Mouse (Mus musculus): Measurements from ENCODE around the gene Mettl7a1.
"Not testable (repeated sequence)": the region's sequence is repeated elsewhere in the genome, so short reads cannot be mapped to it uniquely, and the experiment has no call there.

Gene Mettl7a1

GRCm38 (mm10) chr15:100346761-100347160 is 42.8 kb downstream of the Mettl7a1 start:
- DNase-seq = no peak

DNA sequence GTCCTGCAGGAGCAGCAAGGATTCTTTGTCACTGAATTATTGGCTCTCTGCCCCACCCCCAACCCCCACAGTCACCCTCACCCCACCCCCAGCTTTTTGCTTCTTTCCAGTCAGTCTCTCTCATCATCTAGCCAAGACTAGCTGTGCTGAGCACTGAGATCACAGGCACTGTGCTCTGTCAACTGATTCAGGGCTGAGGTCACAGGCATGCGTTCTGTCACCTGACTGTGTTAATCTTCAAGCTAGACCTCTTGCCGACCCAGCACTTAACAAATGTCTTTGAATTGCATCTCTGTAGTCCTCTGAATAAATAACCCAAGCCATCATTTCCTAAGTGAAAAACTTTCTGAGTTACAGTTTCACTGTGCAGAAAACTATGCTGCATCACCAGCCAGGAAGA is 45.6 kb downstream of the Mettl7a1 start:
- no peak for DNase-seq

DNA sequence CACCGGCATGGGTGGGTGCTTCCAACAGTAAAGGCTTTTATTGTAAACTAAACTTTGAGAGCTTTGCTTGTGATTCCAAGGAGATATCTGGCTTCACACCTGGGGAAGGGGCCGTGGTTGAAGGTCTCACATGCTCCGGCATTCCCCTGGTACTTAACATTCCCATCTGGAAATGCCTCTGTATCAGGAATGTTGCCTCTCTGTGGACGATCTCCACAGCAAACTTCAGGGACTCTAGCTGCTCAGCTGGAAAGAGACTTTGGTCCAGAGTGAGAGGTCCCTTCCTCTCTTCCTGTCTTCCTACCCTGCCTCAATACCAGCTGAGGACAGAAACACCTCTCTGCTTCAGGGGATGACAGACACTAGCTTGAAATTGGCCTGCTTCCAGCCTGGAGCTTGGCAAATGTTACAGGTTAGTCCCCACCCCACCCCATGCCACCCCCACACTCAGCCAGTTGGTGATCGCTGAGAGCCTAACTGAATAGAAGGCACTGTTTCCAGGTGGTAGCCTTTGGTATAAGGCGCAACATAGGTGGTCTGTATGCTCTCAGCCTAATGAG is 47.6 kb downstream of the Mettl7a1 start:
- DNase-seq = no peak

DNA sequence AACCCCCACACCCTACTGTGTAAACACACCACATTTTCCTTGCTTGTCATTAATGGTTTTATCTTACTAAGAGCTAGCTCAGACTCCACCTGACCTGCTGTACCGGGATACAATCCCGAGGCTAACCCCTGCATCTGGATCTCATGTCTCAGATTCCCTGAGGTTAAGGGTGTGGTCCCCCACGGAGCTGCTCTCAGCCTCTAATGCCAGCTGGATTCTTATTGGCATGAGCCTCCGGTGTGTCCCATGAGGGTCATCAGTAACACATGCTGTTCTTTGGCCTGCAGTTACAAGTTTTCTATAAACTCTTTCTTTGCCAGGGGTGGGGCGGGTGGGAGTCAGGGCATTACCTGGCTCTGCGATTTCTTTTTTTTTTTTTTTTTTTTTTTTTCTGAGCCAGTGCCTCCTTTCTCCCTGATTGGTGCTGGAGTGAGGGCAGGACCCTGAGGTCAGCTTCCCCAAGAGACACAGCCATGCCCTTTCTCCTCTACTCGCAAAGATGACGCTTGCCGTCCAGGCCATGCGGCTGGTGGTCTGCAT is 48.8 kb downstream of the Mettl7a1 start, which contains the start of the genes Methig1 and Mettl7a2:
TSS of gene Methig1 (plus strand) at position 439 of the 540 bp plus-strand sequence.
TSS of gene Mettl7a2 (plus strand) at position 490 of the 540 bp plus-strand sequence.
- DNase-seq = no peak

- not testable (repeated sequence) for DNase-seq
These were observed 49.5 kb downstream of the Mettl7a1 start for GRCm38 (mm10) chr15:100353399-100353798.

GRCm38 (mm10) chr15:100355876-100356275 is 51.9 kb downstream of the Mettl7a1 start:
- DNase-seq = no peak

- DNase-seq = no peak
These were observed 60.3 kb downstream of the Mettl7a1 start, which contains the start of gene Higd1c for GRCm38 (mm10) chr15:100364242-100364641. TSS of gene Higd1c (plus strand) at chr15:100364542.

GRCm38 (mm10) chr15:100365967-100366366 is 62.0 kb downstream of the Mettl7a1 start:
- not testable (repeated sequence) for DNase-seq

- no peak for DNase-seq
These were observed 63.2 kb downstream of the Mettl7a1 start for GRCm38 (mm10) chr15:100367119-100367518.

- DNase-seq = peak; percentile 50 to 55
These were observed 71.1 kb downstream of the Mettl7a1 start for GRCm38 (mm10) chr15:100375066-100375465.

DNA sequence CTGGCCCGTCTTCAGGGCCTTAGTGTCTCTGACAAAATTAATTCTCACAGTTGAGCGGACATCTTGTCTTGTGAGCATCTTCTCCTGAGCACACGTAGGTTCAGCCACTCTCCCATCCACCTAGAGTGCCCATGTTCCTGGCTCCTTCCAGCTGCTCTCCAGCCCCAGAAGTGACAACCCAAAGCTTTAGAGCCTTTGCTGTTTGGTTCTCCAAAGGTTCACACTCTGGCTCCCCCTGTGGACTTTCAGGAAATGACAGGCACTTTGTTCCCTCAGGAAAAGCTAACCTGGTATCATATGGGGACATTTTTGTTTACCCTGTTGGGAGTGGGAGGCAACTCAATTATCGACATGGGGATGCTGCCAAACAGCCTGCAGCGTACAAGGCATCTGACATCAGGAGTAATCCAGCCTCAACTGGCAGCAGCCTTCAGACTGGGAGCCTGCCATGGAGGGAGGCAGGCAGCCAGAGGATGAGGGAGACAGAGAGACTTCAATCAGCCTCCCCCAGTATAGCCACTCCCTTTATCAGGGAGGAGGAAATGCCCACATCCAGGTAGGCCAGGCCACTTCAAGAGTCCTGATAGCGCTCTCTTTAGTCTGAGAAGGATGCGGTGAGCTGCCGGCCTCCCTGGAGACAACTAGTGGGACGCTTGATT is 74.0 kb downstream of the Mettl7a1 start:
- DNase-seq = not testable (repeated sequence)
